Mouse (Mus musculus) neutrophil, adult 65 days (primary cell): ENCODE measurements around the gene Arpc1a. TPM values are rescaled to one million over a fixed set of nuclear protein-coding genes. Genes with fewer than 3 reads are reported as not detected.

Experiments used
- total RNA-seq: library from RNA; stranded (reverse); gene quantifications from 2 replicates; pipeline ENCODE4 v1.2.4, GENCODE M21; 2023

The Arpc1a gene
- total RNA-seq: 118 and 140 TPM in 2 replicates

DNA sequence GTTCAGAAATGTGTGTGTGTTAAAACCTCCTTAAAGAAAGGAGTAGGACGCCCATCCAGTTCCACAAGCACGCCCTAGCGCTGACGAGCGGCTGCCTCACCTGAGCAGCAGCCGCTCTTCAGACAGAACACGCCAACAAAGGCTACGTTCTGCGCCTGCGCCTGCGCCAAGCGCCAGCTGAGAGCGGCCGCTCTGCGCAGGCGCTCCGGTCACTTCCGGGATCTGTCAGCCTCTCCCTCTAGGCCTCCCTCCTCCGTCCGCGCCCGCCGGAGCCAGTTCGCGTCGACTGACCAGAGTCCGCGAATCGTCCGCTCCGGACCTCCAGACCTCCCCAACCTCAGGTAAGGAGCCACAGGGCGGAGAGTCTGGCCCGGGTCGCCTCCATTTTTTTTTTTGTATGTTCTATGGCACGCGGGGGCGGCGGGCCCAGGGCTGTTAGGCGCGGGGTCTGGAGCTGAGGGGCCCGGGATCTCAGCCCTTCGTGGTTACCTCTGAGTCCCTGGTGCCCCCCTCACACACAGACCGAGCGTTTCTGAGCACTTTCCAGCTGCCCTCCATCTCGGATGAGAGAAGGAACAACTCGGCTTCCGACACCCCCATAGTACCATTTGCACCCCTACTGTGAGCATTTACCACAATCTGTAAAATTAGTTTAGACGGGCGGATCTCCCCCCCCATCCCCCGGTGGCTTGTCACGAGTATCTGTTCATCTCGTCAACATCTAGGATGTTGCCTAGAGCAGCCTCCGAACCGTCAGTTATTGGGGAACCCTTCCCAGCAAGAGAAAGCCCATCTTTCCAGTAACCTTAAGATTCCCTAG is at the start of gene Arpc1a, which contains the start of gene Kpna7:
Gene Arpc1a (plus strand): TSS at position 199 of the 820 bp plus-strand sequence.
Gene Kpna7 (minus strand): TSS at position 399 of the 820 bp plus-strand sequence.

DNA sequence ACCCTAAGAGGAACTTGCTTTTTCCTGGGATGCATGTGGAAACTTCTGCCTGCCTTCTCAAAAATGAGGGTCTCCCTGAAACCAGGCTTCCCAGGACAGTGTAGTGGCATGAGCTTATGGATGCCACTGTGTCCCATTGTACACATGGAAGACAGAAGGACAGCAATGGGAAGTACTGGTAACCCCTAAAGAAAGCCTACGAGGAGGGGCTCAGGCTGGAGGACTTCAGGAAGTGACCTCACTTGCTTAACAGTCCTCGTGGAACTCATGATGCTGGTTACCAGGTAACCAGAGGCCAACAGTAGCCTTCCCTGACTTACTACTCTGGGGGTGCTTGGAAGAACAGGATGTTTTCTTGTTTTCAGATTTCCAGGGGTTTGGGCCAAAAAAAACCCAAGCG is 40.9 kb upstream of the Arpc1a start, which contains the start of gene 1700018F24Rik:
Gene 1700018F24Rik (plus strand): TSS at position 301 of the 400 bp plus-strand sequence.

DNA sequence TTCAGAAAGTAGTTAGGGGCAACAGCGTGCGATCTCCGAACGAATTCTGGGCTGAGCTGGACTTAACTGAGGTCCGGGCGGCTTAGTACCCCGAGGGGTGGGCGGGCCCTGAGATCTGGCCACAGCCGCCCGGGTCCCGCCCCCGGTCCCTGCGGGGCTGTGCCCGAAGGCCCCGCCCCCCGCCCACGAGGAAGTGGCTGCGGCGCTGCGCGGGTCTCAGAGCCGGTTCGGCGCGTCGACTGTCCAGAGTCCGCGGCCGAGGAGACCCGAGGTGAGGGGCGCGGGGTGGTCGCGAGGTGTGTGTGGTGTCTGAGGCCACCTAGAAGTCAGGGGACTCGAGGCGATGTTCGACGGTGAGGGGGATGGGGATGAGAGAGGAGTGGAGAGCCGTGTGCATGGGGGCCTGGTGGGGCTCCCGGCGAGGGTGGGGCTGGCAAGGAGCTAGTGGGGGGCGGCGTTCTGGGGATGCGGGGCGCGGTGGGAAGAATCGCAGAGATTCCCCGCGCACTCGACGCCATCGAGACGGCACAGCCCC is 30.5 kb downstream of the Arpc1a start, which contains the start of gene Arpc1b:
Gene Arpc1b (plus strand): TSS at position 145 of the 535 bp plus-strand sequence.

DNA sequence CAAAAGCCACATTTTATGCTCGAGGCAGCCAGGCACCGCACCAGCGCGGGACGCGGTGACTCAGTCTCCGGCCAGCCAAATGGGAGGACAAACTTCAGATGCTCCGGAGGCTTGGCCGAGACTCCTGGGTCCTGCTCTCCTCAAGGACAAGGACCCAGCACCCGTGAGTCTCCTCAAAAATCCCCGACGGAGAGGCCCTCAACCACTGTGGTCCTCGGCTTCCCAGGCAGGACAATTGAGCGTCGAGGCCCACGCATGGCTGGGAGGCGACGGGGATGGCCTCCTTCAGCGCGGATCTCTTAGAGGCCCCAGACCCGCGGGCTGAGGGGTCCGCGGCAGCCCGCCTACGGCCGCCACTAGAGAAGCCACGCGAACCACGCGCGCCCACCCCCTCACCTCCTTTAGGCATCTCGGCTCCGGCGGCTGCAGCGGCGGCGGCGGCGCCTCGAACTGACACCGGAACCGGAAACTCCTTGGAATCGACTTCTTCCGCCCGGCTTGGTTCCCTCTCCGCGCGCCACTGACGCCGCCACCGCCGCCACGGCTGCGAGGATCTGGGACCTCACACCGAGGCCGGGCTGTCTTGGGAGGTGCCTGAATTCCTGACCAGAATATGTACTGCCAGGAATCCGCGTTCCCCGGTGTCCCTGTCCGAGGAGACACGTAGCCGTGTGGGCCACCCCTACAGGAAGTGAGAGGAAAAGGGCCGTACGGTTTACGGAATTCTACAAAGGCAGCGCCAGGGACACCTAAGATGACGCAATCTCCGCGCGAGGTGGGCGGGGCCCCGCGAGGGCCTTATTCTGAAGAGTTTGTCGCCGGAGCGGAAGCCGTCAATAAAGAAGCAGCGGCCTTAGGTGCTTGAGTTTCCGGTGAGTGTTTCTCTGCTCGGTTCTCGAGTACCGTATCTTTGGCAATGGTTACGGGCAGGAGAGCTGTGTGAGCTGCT is 56.2 kb downstream of the Arpc1a start, which contains the start of the genes Pdap1 and Bud31:
Gene Pdap1 (minus strand): TSS at position 668 of the 949 bp plus-strand sequence.
Gene Bud31 (plus strand): TSS at position 792 of the 949 bp plus-strand sequence.

Other genes starting within 250 kb of the Arpc1a start
- 17.1 and 19.5 TPM in 2 replicates for gene Smurf1, start 118.0 kb upstream of the Arpc1a start, total RNA-seq
- gene Gm4871, start 51.1 kb upstream of the Arpc1a start, total RNA-seq: not detected in 2 replicates
- gene 1700018F24Rik, start 40.8 kb upstream of the Arpc1a start, total RNA-seq: not detected in 2 replicates
- not detected in 2 replicates for gene Kpna7, start 200 bp downstream of the Arpc1a start, total RNA-seq
- gene Arpc1b, start 30.4 kb downstream of the Arpc1a start, total RNA-seq: 1,109 and 1,298 TPM in 2 replicates
- gene Pdap1, start 56.4 kb downstream of the Arpc1a start, total RNA-seq: 33.7 and 36.2 TPM in 2 replicates
- gene Bud31, start 56.5 kb downstream of the Arpc1a start, total RNA-seq: 155 and 177 TPM in 2 replicates
- 16.7 and 18.1 TPM in 2 replicates for gene Ptcd1, start 83.3 kb downstream of the Arpc1a start, total RNA-seq
- gene Cpsf4, start 83.4 kb downstream of the Arpc1a start, total RNA-seq: 22.0 and 25.1 TPM in 2 replicates
- gene Atp5j2, start 108.2 kb downstream of the Arpc1a start, total RNA-seq: 73.5 and 101 TPM in 2 replicates
- gene Zkscan14, start 118.0 kb downstream of the Arpc1a start, total RNA-seq: 16.4 and 18.6 TPM in 2 replicates
- 2.8 and 3.3 TPM in 2 replicates for gene Zkscan5, start 120.7 kb downstream of the Arpc1a start, total RNA-seq
- 74.0 and 104 TPM in 2 replicates for gene Zfp655, start 147.9 kb downstream of the Arpc1a start, total RNA-seq
- gene Zscan25, start 196.7 kb downstream of the Arpc1a start, total RNA-seq: 11.5 and 18.5 TPM in 2 replicates